Mouse (Mus musculus) left cerebral cortex, postnatal 10 days (tissue): ENCODE results near the gene Pnpla8. TPM values are rescaled to one million over a fixed set of nuclear protein-coding genes. Genes with fewer than 3 reads are reported as not detected.
"Not testable (repeated sequence)": the region's sequence is repeated elsewhere in the genome, so short reads cannot be mapped to it uniquely, and the experiment has no call there.

Experiments used
- DNase-seq, 2 experiments: peaks; one replicate each; pipeline ENCODE4 v3.0.0; 2021 to 2022; ENCODE audit warnings: low spot score in 2 of 2, mixed read lengths in 1 of 2; ENCODE audit errors: extremely low spot score in 1 of 2
- intact Hi-C: fragments of 180-260 bp; cut with DNase I; formaldehyde crosslinking; loops from one replicate; pipeline ENCODE4 v1.15.1; 2025
- total RNA-seq, 2 experiments: library from RNA; stranded (reverse); gene quantifications; 2 replicates each; pipeline ENCODE4 v1.2.3; 2021

Pnpla8 gene
- total RNA-seq, 2 experiments from 2014 or later, result 118 to 122 TPM

DNA sequence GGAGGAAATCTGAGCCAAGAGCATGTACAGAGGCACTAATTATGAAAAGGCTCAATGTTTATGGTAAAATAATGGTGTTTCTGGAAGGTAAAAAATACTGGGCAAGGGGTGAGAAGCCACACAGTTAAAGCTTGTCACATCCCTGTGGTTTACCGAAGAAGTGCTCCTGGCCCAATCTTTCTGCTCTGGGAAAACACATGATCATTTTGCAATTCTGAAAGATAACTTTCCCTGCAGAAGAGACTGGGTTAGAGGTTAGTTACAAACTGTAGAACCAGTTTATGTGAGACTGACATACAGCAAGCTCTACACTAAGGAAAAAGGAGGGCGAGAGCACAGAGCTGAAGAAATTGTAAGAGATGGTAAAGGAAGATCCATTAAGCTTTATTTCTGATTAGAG, 46.0 kb downstream of the Pnpla8 start:
- intact Hi-C loops, result no loop called here
- DNase-seq, result no peak

DNA sequence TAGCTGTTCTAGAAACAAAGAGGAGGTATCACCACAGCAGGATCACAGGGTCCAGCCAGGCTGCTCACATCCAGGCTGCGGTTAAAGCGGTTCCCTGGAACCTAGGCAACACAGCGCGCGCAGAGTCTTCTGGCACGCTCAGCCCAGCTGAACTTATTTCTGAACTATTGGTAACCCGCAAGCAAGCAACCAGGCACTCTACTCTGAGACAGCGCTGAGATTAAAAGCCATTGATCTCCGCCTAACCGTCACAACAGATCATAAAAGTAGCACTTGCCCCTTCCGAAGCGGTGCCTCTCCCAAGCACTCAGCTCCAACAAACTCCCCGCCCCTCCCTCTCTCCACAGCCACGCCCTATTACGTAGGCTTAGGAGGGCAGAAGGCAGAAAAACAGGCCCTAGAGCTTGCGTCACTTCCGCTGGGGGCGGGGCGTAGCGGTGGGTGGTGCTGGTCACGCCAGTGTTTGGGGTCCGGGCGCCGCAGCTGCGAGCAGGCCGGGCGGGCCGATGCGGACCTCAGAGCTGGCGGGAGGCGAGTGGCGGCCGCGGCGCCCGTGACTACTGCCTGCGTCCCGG, 47.6 kb downstream of the Pnpla8 start:
- intact Hi-C loops, result loop anchor here (2.0 kb wide), 1 partner anchor 58 kb away; the partner anchor contains the start of gene Dnajb9
- DNase-seq, result peak; percentile 98 to 99

DNA sequence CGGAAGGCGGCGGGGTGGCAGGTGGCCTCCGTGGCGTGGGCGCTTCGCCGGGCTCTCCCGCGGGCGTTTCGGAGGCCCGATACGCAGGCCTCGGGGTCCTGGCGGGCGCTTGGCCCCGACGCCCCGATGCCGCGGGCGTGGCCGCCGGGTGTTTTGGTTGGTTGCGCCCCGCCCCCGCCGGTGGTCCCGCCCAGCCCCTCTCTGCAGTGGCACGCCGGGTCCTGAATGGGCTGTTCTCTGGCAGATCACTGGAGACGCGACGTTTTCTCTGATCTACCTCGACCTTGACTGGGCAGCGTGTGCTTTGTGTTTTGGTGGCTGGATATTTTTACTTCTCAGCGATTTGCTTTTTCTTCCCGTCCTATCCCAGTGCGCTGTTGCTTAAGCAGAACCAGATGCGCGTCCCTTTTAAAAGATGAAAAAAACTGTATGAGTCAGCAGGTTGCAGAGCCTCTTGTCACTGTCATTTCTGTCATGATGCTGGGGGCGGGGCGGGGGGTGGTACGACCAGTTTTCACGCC, 48.2 kb downstream of the Pnpla8 start:
- DNase-seq, result peak; percentile 66 to 91

DNA sequence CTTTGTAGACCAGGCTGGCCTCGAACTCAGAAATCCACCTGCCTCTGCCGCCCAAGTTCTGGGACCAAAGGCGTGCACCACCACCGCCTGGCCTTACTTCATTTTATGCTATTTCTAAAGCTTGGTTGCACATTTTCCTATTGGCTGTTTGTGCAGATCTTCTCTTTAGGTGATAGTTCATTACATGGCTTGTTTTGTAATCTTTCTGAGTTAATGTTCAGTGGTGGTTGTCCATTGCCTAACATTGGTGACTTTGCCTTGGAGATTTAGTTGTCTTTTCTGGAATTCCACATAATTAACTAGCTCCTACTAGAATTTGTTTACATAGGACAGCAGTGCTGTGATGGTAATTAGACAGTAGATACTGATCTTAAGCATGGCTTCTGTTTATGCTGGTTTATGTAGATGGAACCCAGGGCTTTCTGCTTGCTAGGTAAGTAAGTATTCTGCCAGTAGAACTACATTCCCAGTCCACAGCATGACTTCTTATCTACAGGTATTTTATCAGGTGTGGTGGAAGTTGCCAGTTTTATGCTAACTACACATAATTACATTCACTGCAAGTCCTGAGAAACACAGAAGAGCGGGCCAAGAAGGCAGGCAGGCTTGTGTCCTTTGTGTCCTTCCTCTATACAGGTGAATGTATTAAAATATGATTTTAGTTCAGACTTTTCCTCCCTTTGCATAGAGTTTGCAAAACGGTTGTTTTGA, 53.1 kb downstream of the Pnpla8 start:
- intact Hi-C loops, result no loop called here

More for the DNA sequence above, 48.2 kb downstream of the Pnpla8 start:
- intact Hi-C loops, result loop anchor here (2.0 kb wide), 1 partner anchor 59 kb away; the partner anchor contains the start of gene Dnajb9

DNA sequence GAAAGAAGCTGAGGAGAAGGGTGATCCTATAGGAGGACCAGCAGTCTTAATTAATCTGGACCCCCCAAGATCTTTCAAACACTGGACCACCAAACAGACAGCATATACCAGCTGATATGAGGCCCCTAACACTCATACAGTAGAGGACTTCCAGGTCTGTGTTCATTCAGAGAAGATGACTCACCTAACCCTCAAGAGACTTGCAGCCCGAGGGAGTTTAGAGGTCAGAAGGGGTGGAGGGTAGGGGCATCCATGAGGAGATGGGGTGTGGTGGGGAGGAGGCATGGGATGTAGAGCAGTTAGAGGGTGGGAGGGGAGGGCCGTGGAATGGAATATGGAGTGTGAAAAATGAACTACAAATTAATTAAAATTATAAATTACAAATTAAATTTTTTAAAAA, 59.0 kb downstream of the Pnpla8 start:
- intact Hi-C loops, DNase-seq: not testable (repeated sequence)

More for the DNA sequence above, 53.1 kb downstream of the Pnpla8 start:
- DNase-seq, result no peak

DNA sequence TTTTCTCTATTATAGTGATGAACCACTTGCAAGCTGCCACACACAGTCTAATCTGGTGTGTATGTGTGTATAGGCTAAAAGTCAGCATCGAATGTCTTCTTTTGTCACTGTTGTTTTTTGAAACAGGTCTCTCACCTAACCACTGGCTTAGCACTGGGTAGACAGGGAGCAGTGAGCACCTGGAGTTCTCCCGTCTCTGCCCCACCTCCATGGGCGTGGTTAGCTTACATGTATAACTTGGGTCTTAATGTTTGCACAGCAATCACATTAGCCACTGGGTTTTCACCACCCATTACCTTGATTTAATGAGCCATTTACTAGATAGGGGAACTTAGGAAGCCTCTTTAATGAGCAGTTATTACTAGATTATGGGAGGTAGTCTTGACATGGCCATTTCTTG, 60.4 kb downstream of the Pnpla8 start:
- intact Hi-C loops, result no loop called here
- DNase-seq, result no peak

DNA sequence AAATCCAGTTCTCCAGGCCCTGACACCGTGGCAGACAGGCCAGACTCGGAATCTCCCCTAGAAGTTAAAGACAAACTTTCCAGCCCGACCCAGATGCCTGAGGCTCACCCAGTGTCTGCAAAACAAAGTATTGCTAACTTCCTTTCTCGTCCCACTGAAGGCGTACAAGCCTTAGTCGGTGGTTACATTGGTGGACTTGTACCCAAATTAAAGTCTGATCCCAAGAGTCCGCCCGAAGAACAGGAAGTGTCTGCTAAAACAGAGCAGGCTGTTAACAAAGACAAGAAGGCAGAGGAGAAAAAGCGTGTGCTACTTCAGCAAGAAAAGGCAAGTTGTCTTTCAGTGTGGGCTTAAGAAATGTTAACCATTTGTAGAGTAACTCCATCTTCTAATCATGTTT, 62.2 kb downstream of the Pnpla8 start:
- no peak for DNase-seq
- intact Hi-C loops, result no loop called here

DNA sequence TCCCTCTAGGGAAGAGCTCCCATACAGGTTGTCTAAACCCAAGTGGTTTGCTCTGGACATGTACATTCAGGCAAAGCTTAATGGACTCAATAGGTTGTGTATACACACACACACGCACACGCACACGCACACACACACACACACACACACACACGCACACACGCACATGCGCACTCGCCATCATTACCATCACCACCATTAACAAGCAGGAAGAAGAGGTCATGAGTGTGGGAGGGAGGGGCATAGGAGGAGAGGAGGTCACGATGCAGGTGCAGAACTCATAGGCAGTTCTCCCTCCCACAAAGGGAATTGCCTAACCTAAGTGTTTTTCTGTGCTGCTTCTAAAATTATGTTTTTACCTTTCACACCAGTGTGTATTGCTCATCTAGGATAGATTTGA, 65.8 kb downstream of the Pnpla8 start:
- intact Hi-C loops, result no loop called here
- no peak for DNase-seq

DNA sequence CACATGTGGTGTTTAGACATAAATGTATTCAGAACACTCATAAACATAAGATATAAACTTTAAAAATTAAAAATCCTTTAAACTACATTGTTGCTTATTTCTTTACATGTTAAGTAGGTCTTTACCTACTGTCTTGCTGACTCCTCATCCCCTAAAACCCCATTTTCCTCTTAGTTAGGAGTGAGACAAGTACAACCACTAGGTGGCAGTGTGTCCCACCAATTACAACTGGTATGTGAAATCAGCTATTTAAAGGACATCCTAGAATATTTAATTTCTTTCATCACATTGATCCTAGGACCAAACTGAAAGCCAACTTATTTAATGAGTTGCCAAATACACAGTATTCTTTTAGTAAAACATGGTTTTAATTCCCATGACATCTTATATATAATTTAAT, 71.1 kb downstream of the Pnpla8 start:
- DNase-seq, result peak; percentile 55 to 61
- intact Hi-C loops, result loop anchor here (5.0 kb wide), 2 partner anchors 255 to 280 kb away; no protein-coding TSS in a partner anchor

DNA sequence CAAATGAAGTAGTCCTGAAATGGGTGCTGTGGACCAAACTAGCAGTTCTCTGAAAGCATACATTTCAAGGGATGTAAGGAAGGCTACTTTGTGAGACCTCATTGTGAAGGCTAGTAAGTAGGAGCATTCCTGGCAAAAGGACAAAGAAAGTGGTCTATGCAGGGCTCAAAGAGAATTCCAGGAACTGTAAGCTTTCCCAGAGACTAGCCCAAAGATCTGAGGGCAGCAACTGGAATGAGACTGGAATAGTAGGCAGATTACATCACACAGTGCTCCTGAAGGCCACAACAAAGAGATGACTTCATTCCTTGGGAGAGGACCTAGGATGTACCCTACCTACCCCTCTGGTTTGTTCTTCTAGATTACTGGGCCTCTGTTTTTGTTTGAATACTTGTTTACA, 79.6 kb downstream of the Pnpla8 start:
- DNase-seq, result no peak
- intact Hi-C loops, result no loop called here

DNA sequence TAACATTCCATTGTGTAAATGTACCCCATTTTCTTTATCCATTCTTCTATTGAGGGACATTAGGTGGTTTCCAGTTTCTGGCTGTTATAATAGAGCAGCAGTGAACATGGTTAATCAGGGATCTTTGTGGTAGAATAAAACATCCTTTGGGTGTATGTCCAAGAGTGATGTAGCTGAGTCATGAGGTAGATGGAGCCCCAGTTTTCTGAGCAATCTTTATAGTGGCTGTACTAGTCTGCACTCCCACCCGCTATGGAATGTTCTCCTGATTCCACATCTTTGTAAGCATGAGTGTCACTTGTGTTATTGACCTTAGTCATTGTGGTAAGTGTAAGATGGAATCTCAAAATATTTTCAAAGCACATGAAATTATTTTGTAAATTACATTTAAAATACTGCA, 82.8 kb downstream of the Pnpla8 start:
- intact Hi-C loops, result no loop called here
- DNase-seq, result no peak

DNA sequence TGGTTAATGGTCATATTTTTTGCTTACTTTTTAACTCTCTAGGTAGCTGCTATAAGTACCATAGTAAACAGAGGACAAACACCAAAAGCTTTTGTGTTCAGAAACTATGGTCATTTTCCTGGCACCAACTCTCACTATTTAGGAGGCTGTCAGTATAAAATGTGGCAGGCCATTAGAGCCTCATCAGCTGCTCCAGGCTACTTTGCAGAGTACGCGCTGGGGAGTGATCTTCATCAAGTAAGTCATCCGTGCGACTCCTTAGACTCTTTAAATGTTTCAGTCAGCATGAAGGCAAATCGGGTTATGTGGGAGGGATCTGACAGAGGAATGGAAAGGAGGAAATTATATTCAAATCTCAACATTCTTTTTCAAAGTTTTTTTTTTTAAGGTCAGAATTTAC, 83.7 kb downstream of the Pnpla8 start:
- intact Hi-C loops, result loop anchor here (5.0 kb wide), 1 partner anchor 262 kb away; no protein-coding TSS in a partner anchor
- DNase-seq, result no peak

DNA sequence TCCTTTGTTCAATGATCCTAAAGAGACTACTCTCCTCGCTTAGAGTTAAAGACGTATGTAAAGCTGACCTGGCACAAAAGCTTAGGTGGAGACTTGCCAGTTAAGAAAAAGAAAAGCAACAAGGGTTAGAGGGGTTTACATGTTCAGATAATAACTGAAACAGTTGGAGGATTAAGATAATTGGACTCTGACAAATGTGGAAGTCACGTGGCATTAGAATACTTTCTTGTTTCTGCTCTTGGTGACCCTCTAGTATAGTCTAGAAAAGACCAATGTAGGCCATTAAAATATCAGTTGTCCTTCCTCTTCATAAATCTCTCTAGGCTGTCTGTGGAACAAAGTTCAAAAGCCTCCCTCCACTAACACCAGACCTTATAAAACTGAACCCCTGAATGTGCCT, 87.1 kb downstream of the Pnpla8 start:
- intact Hi-C loops, result loop anchor here (5.0 kb wide), 1 partner anchor 259 kb away; no protein-coding TSS in a partner anchor
- DNase-seq, result no peak

DNA sequence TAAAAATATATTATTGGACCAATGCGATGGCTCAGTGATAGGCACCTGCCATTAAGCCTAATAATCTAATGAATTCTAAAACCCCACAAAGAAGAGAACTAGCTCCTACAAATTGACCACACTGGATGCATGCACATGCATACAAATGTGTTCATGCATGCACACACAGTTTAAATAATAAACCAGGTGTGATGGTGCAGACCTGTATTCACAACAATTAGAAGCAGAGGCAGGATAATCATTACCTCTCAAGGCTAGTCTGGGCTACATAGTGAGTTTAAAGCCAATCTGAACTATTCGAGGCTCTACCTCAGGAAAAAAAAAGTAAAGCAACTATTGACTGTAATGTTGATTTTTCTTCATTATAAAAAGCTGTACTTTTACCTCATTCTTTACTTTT, 94.0 kb downstream of the Pnpla8 start:
- DNase-seq, result no peak
- intact Hi-C loops, result no loop called here

DNA sequence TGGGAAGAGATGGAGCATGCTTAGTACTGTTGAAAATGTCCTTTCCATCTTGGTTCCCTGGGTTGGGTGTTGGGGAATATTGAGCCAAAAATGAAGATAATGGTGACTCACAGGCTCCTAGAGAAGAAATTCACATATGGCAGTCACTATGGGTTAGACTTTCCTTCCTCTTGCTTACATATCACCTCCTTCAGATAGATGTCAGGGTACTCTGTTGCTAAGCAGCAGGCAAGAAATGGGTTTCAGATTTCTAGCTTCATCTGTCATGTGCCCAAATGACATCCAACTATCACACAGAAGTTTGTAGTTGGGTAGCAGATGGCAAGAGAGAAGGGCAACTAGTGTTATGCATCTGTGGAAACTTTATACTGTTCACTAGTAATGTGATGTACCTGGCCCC, 103.9 kb downstream of the Pnpla8 start:
- intact Hi-C loops, result loop anchor here (5.0 kb wide), 1 partner anchor 222 kb away; no protein-coding TSS in a partner anchor
- DNase-seq, result no peak

DNA sequence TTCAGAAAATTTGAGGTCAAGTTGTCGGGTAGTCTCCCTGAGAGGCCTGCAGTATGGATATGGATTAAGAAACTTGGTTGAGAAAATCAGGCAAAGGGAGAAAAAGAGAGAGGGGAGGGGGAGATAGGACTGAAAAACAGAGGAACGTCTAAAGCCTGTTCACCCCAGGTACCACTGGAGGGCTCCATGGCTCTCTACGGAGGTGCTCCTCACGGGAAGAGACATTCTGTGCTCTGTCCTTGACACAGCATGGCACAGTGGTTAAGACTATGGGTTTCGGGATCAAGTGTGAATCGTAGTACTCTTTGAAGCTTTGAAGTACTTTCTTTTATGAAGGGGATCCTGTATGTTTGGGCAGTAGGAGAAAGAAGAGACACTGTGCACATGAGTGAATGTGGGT, 106.3 kb downstream of the Pnpla8 start:
- peak in 1 of 2 experiments; percentile 25 for DNase-seq
- intact Hi-C loops, result loop anchor here (5.0 kb wide), 1 partner anchor 220 kb away; no protein-coding TSS in a partner anchor

DNA sequence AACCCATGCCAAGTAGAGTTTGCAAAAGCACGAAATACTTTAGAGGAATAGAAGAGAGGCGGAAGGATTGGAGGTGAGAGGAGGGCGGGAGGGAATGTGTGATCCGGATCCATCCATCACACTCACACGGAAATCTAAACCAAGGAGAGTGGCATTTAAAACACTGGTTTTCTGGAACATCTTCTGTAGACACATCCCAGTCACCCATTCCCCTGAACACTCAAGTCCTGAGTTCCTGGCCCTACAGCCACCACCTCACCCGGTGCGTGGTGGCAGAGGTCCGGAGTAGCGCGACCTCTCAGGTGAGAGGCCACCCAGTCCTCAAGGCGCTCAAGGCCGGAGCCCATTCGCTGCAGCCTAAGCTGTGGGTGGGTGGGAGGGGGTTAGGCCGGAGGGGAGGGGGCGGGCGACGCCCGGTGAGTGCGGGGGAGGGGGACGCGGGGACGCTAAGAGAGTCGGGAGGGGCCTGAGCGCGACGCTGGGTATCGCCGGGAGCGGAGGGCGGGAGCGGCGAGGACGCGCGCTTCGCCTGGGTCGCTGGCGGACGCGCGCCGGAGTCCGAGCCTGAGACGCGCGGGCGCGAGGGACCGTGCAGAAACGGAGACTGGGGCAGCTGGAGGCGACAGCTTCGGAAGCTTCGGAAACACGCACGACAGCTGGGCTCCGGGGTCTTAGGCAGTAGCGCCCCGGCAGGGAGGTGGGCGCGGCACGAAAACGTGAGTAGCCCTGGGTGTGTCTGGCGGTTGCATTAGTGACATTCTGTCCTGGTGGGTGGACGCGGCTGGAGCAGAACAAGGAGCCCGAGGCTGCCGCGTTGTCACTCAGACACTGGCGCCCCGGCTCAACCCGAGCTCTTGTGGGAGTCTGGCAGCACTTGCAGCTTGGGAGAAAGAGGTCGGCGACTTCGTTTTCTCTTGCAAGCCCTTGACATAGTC, 107.5 kb downstream of the Pnpla8 start, which contains the start of gene Nrcam:
Gene Nrcam, plus strand, starts transcription at position 505 of the 935 bp plus-strand sequence.
- intact Hi-C loops, result loop anchor here (5.0 kb wide), 1 partner anchor 219 kb away; no protein-coding TSS in a partner anchor
- peak; percentile 65 to 82 for DNase-seq

DNA sequence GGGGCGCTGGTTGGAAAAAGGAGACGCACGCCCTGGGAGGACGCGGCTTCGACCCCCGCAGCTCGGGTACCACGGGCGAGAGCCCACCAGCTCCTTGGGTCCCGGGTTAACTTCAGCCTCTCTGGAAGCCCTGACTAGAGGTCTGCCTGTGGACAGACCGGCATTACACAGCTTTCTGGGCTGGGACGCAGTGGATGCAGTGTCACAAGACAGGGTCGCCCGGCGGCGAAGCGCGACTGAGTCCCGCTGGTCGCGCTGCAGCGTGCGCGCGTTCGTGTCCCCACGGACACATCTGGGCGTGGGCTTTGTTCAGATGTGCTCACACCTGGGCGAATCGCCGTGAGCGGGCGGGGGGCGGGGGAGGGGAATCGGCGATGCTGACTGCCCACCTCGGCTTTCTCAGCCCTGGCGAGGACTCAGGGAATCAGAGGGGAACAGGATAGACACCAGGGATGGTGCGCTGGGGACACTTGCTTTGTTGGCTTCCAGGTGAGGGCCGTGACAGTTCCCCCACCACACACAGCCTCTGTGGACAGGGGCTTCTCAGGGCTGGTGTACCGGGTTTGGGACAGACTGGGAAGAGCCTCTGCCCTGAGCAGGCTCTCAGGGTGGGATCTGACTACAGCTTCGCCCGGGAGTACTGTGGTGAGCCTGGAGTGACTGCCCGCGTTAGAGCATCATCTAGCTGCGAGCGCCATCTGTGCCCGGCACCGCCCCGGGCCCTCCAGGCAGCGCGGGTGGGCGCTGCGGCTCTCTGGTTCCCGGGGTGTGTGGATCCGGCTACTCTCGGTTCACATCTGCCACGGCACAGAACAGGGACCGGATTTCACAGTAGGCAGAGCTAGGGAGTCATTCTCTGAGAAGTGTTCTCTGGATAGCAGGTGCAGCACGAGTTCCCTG, 108.4 kb downstream of the Pnpla8 start:
- DNase-seq, result peak; percentile 28 to 59
- intact Hi-C loops, result loop anchor here (5.0 kb wide), 2 partner anchors 73 to 218 kb away; no protein-coding TSS in a partner anchor
